Mouse (Mus musculus) intestine, embryonic 15.5 days (tissue): ENCODE measurements at regions not wholly inside any gene's neighbourhood (a gene's known extent, or its start where the extent isn't known, plus 50 kb on each side); places are given as distances from the start of the nearest gene placed in this dataset.

ENCODE experiments used
- ATAC-seq: fragments of 200-750 bp; cut with Nextera tagmentation; 2 replicates; pipeline ENCODE4 v1.8.0; 2017; ENCODE audit warnings: moderate TSS enrichment, moderate library complexity
- H3K27ac ChIP-seq: fragments of 300-500 bp; sonication (generic); 2 replicates; pipeline ENCODE4 v1.5.1; 2015; ENCODE audit warnings: mild to moderate bottlenecking, inconsistent platforms
- H3K27me3 ChIP-seq: fragments of 300-500 bp; sonication (generic); replicated peaks from 2 replicates; pipeline ENCODE4 v1.6.1; 2015; ENCODE audit warnings: inconsistent platforms
- H3K36me3 ChIP-seq: fragments of 300-500 bp; sonication (generic); 2 replicates; pipeline ENCODE4 v1.6.1; 2015; ENCODE audit warnings: inconsistent platforms
- H3K4me1 ChIP-seq: fragments of 300-500 bp; sonication (generic); replicated peaks from 2 replicates; pipeline ENCODE4 v1.6.1; 2015; ENCODE audit warnings: inconsistent platforms
- H3K4me2 ChIP-seq: fragments of 300-500 bp; sonication (generic); replicated peaks from 2 replicates; pipeline ENCODE4 v1.6.1; 2015; ENCODE audit warnings: mild to moderate bottlenecking, inconsistent platforms
- H3K4me3 ChIP-seq: fragments of 300-500 bp; sonication (generic); replicated peaks from 2 replicates; pipeline ENCODE4 v1.5.1; 2015; ENCODE audit warnings: inconsistent platforms
- H3K9ac ChIP-seq: fragments of 300-500 bp; sonication (generic); 2 replicates; pipeline ENCODE4 v1.6.1; 2015; ENCODE audit warnings: inconsistent platforms
- H3K9me3 ChIP-seq: fragments of 300-500 bp; sonication (generic); 2 replicates; pipeline ENCODE4 v1.6.1; 2016; ENCODE audit warnings: inconsistent platforms
- WGBS: fragments of 180-500 bp; shearing (Covaris S2); methylation state at CpG from one replicate; pipeline ENCODE4 v1.1.7; 2015; 5-methylcytosine and 5-hydroxymethylcytosine counted together

GRCm38 (mm10) chr10:26434586-26434985 lies 58.8 kb upstream of the L3mbtl3 start:
- no peak overlapping the region for H3K9ac ChIP-seq
- no peak for ATAC-seq
- WGBS = 94% methylated on average over 11 of the region's 11 CpGs
- H3K36me3 ChIP-seq = no peaks in the 10 kb centered on the region
- H3K4me3 ChIP-seq = no peak overlapping the region
- H3K4me2 ChIP-seq = no peak overlapping the region
- no peaks in the 10 kb centered on the region for H3K27me3 ChIP-seq
- H3K27ac ChIP-seq = no peak overlapping the region
- no peaks in the 10 kb centered on the region for H3K4me1 ChIP-seq
- H3K9me3 ChIP-seq = no peaks in the 10 kb centered on the region

- Histone ChIP-seq H3K4me1 (no peaks in the 10 kb centered on the region), H3K9ac (no peak overlapping the region), H3K9me3 (no peaks in the 10 kb centered on the region), H3K4me2 (no peak overlapping the region), H3K36me3 (no peaks in the 10 kb centered on the region), H3K4me3 (no peak overlapping the region), H3K27ac (no peak overlapping the region), H3K27me3 (no peaks in the 10 kb centered on the region)
- WGBS = 97% methylated on average over 1 of the region's 1 CpGs
- peak; percentile 87 for ATAC-seq
Observed at GRCm38 (mm10) chr10:26440720-26441119, 64.9 kb upstream of the L3mbtl3 start.

GRCm38 (mm10) chr10:26484311-26484710 lies 108.5 kb upstream of the L3mbtl3 start:
- Histone ChIP-seq H3K27me3 (no peaks in the 10 kb centered on the region), H3K4me1 (no peaks in the 10 kb centered on the region), H3K4me2 (no peak overlapping the region), H3K36me3 (no peaks in the 10 kb centered on the region), H3K27ac (no peak overlapping the region), H3K4me3 (no peak overlapping the region), H3K9me3 (no peaks in the 10 kb centered on the region), H3K9ac (no peak overlapping the region)
- ATAC-seq = peak; percentile 23; the same call in 1 of the 2 replicates
- 27% methylated on average over 4 of the region's 4 CpGs for WGBS

GRCm38 (mm10) chr10:26491351-26491750 lies 115.6 kb upstream of the L3mbtl3 start:
- no peak overlapping the region for H3K9ac ChIP-seq
- ATAC-seq = no peak
- H3K4me1 ChIP-seq = no peaks in the 10 kb centered on the region
- no peak overlapping the region for H3K4me2 ChIP-seq
- 91% methylated on average over 5 of the region's 5 CpGs for WGBS
- no peak overlapping the region for H3K4me3 ChIP-seq
- H3K27me3 ChIP-seq = no peaks in the 10 kb centered on the region
- no peaks in the 10 kb centered on the region for H3K36me3 ChIP-seq
- no peak overlapping the region for H3K27ac ChIP-seq
- no peaks in the 10 kb centered on the region for H3K9me3 ChIP-seq

GRCm38 (mm10) chr10:26492146-26492545 lies 116.4 kb upstream of the L3mbtl3 start:
- Histone ChIP-seq H3K27me3 (no peaks in the 10 kb centered on the region), H3K9me3 (no peaks in the 10 kb centered on the region), H3K4me3 (no peak overlapping the region), H3K9ac (no peak overlapping the region), H3K4me2 (no peak overlapping the region), H3K36me3 (no peaks in the 10 kb centered on the region), H3K4me1 (no peaks in the 10 kb centered on the region), H3K27ac (no peak overlapping the region)
- WGBS = 49% methylated on average over 11 of the region's 11 CpGs
- ATAC-seq = no peak

- WGBS = 78% methylated on average over 13 of the region's 13 CpGs
- Histone ChIP-seq H3K9me3 (no peaks in the 10 kb centered on the region), H3K36me3 (no peaks in the 10 kb centered on the region), H3K27ac (no peak overlapping the region), H3K4me3 (no peak overlapping the region), H3K9ac (no peak overlapping the region), H3K27me3 (no peaks in the 10 kb centered on the region), H3K4me2 (no peak overlapping the region), H3K4me1 (no peaks in the 10 kb centered on the region)
- ATAC-seq = no peak
Observed at GRCm38 (mm10) chr10:26492856-26493484, 117.2 kb upstream of the L3mbtl3 start.

- no peak overlapping the region for H3K27ac ChIP-seq
- no peak for ATAC-seq
- H3K36me3 ChIP-seq = no peaks in the 10 kb centered on the region
- no peaks in the 10 kb centered on the region for H3K9me3 ChIP-seq
- H3K4me3 ChIP-seq = no peak overlapping the region
- no peaks in the 10 kb centered on the region for H3K27me3 ChIP-seq
- H3K9ac ChIP-seq = no peak overlapping the region
- WGBS = 78% methylated on average over 2 of the region's 2 CpGs
- H3K4me1 ChIP-seq = no peaks in the 10 kb centered on the region
- no peak overlapping the region for H3K4me2 ChIP-seq
Observed at GRCm38 (mm10) chr10:26493801-26494200, 118.0 kb upstream of the L3mbtl3 start.

GRCm38 (mm10) chr10:26494380-26494781 lies 118.6 kb upstream of the L3mbtl3 start:
- Histone ChIP-seq H3K4me3 (no peak overlapping the region), H3K9ac (no peak overlapping the region), H3K9me3 (no peaks in the 10 kb centered on the region), H3K4me2 (no peak overlapping the region), H3K4me1 (no peaks in the 10 kb centered on the region), H3K36me3 (no peaks in the 10 kb centered on the region), H3K27ac (no peak overlapping the region), H3K27me3 (no peaks in the 10 kb centered on the region)
- 36% methylated on average over 9 of the region's 9 CpGs for WGBS
- peak; percentile 96 for ATAC-seq

- no peak for ATAC-seq
- Histone ChIP-seq H3K27ac (no peak overlapping the region), H3K27me3 (no peaks in the 10 kb centered on the region), H3K4me3 (no peak overlapping the region), H3K4me2 (no peak overlapping the region), H3K9ac (no peak overlapping the region), H3K9me3 (no peaks in the 10 kb centered on the region), H3K4me1 (no peaks in the 10 kb centered on the region), H3K36me3 (no peaks in the 10 kb centered on the region)
- 85% methylated on average over 12 of the region's 12 CpGs for WGBS
Observed at GRCm38 (mm10) chr10:26500265-26500935, 124.6 kb upstream of the L3mbtl3 start.

- Histone ChIP-seq H3K36me3 (no peaks in the 10 kb centered on the region), H3K27me3 (no peaks in the 10 kb centered on the region), H3K9ac (no peak overlapping the region), H3K4me3 (no peak overlapping the region), H3K4me2 (no peak overlapping the region), H3K4me1 (no peaks in the 10 kb centered on the region), H3K27ac (no peak overlapping the region), H3K9me3 (no peaks in the 10 kb centered on the region)
- 76% methylated on average over 6 of the region's 6 CpGs for WGBS
- ATAC-seq = no peak
Observed at GRCm38 (mm10) chr10:26520879-26521278, 145.1 kb upstream of the L3mbtl3 start.

- no peak overlapping the region for H3K4me2 ChIP-seq
- H3K36me3 ChIP-seq = no peaks in the 10 kb centered on the region
- WGBS = 82% methylated on average over 4 of the region's 4 CpGs
- H3K9me3 ChIP-seq = no peaks in the 10 kb centered on the region
- H3K4me3 ChIP-seq = no peak overlapping the region
- no peaks in the 10 kb centered on the region for H3K27me3 ChIP-seq
- no peak overlapping the region for H3K9ac ChIP-seq
- no peak overlapping the region for H3K27ac ChIP-seq
- ATAC-seq = no peak
- H3K4me1 ChIP-seq = no peaks in the 10 kb centered on the region
Observed at GRCm38 (mm10) chr10:26525848-26526546, 150.2 kb upstream of the L3mbtl3 start.

GRCm38 (mm10) chr10:26540189-26540588 lies 164.4 kb upstream of the L3mbtl3 start:
- no peaks in the 10 kb centered on the region for H3K4me1 ChIP-seq
- no peak overlapping the region for H3K9ac ChIP-seq
- no peak overlapping the region for H3K27ac ChIP-seq
- no peaks in the 10 kb centered on the region for H3K27me3 ChIP-seq
- H3K9me3 ChIP-seq = no peaks in the 10 kb centered on the region
- no peaks in the 10 kb centered on the region for H3K36me3 ChIP-seq
- no peak for ATAC-seq
- no peak overlapping the region for H3K4me2 ChIP-seq
- H3K4me3 ChIP-seq = no peak overlapping the region

GRCm38 (mm10) chr10:26544061-26544460 lies 168.3 kb upstream of the L3mbtl3 start:
- H3K4me3 ChIP-seq = no peak overlapping the region
- no peak overlapping the region for H3K4me2 ChIP-seq
- no peaks in the 10 kb centered on the region for H3K36me3 ChIP-seq
- no peak overlapping the region for H3K27ac ChIP-seq
- no peaks in the 10 kb centered on the region for H3K4me1 ChIP-seq
- WGBS = 85% methylated on average over 1 of the region's 1 CpGs
- no peaks in the 10 kb centered on the region for H3K27me3 ChIP-seq
- no peaks in the 10 kb centered on the region for H3K9me3 ChIP-seq
- no peak for ATAC-seq
- no peak overlapping the region for H3K9ac ChIP-seq
